Mouse (Mus musculus) heart, adult 11 months (tissue): ENCODE measurements around the gene Fopnl.
A peak's percentile ranks its signal among the peaks of the same experiment; 100 is the strongest.

Source experiments
- DNase-seq: peaks from one replicate; pipeline ENCODE4 v3.0.0; 2022

Gene Fopnl

GRCm38 (mm10) chr16:14306451-14306850 lies 10.8 kb downstream of the Fopnl start:
- peak; percentile 71 for DNase-seq

DNA sequence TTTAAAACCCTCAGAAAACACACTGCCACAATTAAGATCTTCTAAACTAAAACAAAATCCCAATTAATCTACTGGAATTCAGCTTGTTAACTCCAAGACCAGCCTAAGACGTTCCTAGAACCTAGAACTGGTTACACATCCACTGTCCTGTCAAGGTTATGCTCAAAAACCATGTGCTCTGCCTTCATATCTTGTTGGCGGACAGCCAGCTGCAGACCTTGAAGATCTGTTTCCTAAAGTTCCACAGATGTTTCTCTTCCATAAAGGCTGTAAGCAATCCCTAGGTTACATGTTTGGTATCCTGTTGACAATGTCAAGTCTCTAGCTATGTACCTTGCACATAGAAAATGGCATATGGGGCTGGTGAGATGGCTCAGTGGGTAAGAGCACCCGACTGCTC lies 12.4 kb downstream of the Fopnl start:
- no peak for DNase-seq

GRCm38 (mm10) chr16:14303676-14304075 lies 13.5 kb downstream of the Fopnl start:
- peak; percentile 56 for DNase-seq

DNA sequence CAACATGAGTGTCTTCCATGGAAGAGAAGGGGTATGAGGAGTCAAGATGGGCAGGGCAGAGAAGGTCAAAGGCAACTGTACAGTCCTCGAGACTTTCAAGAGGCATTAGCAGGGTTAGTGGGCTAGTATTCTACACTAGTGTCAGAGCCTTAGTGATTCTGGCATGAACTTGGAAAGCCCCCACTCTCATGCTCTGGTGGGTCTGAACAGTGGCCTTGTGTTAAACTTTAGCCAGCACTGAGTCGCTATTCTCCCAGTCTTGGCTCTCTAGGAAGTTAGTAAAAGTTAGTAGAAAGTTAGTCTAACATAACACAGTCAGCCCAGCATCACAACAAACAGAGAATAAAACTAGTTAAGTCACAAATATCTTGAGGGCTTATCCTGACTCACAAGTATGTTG lies 14.1 kb downstream of the Fopnl start:
- DNase-seq = no peak

DNA sequence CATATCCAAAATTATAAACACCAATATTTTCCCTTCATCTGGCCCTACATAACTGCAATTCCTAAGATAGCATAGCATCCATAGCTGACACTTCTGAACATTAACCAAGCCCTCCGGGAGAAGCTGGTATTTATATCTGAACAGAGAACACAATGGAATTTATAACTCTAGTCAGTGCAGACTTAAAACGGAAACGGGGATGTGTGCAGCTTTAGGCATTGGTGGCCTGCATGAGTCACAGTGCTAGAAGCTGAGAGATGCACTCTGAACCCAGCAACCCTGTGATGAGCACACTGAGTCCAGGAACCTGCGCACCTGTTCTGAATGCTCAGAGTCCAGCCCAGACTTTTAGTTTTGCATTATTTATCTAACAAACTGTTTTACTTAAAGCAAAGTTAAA lies 18.7 kb downstream of the Fopnl start:
- peak; percentile 53 for DNase-seq

GRCm38 (mm10) chr16:14297746-14298145 lies 19.5 kb downstream of the Fopnl start:
- DNase-seq = peak; percentile 79

- peak; percentile 9 for DNase-seq
Measured at GRCm38 (mm10) chr16:14297137-14297536, 20.1 kb downstream of the Fopnl start.

- DNase-seq = peak; percentile 68
Measured at GRCm38 (mm10) chr16:14296544-14297124, 20.6 kb downstream of the Fopnl start.

DNA sequence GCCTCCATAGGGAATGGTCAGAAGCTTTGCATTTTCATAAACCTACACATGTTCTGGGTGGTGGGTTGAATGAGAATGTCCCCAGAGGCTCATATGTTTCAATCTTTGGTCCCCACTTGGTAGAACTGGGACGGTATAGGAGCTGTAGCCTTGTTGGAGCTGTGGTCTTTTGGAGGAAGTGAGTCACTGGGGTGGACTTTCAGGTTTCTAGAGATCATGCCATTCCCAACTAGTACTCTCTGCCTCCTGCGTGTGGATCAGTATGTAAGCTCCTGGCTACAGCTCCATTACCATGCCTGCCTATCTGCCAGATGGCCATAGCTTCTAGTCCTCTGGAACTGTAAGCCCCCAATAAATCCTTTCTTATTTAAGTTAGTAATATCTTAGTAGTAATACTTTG lies 21.9 kb downstream of the Fopnl start:
- DNase-seq = peak; percentile 61

GRCm38 (mm10) chr16:14292205-14293199 lies 24.7 kb downstream of the Fopnl start:
- DNase-seq = peak; percentile 90

DNA sequence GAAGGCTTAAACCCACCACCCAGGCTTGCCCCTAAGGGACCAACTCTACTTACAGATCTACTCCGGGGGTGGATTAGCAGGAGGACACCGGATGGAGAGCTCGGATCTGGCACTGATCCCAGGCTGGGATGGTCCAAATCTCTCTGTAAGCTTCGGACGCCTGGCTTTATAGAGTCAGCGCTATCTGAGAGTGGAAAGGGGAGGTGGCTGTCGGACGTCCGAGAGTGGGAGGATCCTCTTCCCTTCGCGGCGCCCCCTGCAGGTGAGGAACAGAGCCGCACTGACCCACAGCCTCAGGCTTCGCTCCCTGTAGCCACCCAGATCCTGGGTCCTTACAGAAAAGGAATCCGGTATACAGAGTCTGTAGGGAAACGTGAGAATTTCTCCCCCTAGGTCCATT lies 26.0 kb downstream of the Fopnl start, which contains the start of gene Myh11:
Gene Myh11 (minus strand): TSS at position 150 of the 400 bp plus-strand sequence.
- DNase-seq = peak; percentile 98

GRCm38 (mm10) chr16:14272374-14272965 lies 44.7 kb downstream of the Fopnl start:
- DNase-seq = no peak

DNA sequence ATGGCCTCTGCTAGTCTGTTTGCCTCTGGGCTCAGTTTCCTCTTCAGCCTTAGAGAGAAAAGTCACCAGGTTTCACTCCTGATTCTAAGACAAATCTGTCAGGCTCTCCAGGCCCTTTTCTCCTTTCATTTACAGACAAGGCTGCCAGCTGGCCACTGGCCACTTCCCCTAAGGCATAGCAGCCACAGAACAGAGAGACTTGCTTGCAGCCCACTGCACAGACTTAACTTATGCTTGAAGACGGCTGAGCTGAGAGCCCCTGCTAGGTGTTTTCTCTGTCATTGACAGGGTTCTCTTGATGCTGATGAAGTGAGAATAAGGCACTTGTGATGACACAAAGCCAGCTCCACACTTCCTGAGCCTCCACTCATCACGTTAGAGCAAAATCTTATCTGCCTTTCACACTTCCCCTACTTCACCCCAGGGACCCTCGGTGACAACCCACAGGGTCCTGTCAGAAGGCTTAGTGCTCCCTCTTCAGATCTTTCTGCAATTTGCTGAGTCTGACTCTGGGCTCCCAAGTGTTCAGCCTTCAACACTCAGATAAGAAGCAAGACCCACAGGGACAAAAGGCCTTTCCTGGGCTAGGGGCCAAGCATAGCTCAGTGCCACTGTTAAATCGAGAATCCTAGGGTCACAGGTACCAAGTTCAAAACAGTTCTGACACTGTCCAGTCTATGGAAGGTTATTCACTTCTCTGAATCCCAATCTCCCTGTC lies 51.8 kb downstream of the Fopnl start:
- DNase-seq = no peak

- no peak for DNase-seq
Measured at GRCm38 (mm10) chr16:14264504-14264903, 52.7 kb downstream of the Fopnl start.

- DNase-seq = no peak
Measured at GRCm38 (mm10) chr16:14263241-14263640, 54.0 kb downstream of the Fopnl start.

DNA sequence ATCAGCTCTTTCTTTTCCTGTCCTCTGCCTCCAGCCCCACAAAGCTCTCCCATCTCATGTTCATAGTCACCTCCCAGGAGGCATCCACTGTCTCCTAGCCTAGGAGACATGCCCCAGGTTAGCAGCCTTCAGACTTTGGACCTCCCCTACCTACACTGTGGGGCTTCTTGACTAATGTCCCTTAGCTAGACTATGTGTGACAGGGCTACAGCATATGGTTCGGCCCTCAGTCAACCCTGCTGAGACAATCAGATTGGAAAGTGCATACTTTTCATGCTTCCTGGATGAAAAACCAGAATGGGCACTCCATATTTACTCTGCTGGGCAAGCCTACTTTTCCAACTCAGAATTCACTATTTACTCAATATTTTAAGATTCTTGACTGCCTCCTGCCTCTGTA lies 54.8 kb downstream of the Fopnl start:
- no peak for DNase-seq

- peak; percentile 98 for DNase-seq
Measured at GRCm38 (mm10) chr16:14258856-14259255, 58.3 kb downstream of the Fopnl start.

DNA sequence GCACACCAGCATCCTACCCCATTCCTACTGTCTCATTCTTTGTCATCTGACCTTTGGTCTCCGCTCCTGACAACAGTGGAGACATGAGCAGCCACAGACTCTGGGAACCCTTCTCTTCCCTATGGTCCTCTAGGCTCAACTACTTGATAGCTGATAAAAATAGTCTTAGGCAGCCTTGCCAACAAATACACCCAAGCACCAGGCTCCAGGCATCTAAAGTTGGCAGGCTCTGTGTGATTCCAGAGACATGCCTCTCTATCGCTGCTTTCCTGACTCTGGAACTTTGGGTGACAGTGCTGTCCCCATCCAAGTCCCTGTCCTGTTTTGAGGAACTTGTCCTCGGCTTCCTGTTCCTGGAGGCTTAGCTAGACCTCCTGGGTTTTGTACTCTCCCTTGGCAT lies 63.6 kb downstream of the Fopnl start:
- peak; percentile 93 for DNase-seq

DNA sequence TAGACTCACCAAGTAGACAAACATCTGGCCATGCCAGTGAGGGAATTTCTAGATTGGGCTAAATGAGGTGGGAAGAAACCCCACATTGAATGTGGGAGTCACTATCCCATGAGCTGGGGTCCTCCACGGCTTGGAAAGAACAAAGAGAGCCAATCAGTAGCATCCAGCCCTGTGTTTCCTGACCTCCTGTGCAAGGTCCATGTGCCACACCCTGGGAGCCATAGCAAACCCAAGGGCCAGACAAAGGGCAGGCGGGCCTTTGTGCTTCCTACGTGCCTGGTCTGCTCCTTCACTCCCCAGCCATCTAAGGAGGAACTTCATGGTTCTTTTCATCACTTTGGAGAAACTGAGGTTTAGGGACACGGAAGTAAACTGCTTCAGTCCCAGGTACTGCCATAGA lies 64.3 kb downstream of the Fopnl start:
- no peak for DNase-seq

DNA sequence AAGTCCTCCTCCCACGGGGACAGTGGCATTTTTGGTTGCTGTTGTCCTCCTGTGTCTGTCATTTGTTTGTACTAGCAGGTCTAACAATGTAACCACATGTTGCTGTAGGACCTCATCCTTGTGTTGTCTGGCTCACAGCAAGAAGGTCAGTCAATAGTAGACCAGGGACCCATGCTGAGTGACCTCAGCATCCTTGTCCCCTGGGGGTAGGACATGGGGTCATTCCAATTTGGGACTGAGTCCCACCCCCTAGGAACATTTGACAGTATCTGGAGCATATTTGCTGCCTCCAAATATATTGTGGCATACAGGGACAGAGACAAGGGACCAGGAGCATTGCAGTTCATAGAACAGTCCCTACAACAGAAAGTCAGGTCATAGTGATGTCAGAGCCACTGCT lies 67.3 kb downstream of the Fopnl start:
- peak; percentile 93 for DNase-seq
